Mouse (Mus musculus): Measurements from ENCODE around the gene Abca4.

DNA sequence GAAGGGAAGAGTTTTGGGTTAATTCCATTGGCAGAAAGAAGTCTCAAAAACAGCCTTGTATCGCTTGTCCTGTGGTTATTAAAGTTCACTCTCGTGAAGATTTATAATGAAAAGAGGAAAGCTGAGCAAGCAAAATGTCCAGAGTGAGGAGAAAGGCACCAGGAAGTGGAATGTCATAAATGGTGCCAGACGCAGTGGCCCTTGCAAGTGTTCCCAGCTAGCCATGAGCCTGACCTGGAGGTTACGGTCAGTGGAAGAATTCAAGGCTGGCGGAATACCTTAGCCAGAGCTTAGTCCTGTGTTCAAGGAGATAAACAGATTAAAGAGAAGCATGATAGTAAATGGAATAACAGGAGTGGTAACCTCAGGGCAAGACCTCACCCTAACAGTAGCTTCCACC lies 25.1 kb upstream of the Abca4 start:
- TF ChIP-seq POLR2A (IDR thresholded peaks at IDR 0.05; ENCODE audit: insufficient read length, low read depth) (no peak), MAX (IDR thresholded peaks at IDR 0.05; ENCODE audit: low read depth) (no peak), TCF12 (IDR thresholded peaks at IDR 0.05; ENCODE audit: insufficient read depth, poor library complexity, severe bottlenecking) (no peak), POLR2AphosphoS2 (IDR thresholded peaks at IDR 0.05; ENCODE audit: insufficient read length, low read depth) (no peak), USF1 (IDR thresholded peaks at IDR 0.05; ENCODE audit: low read depth) (no peak), REST (IDR thresholded peaks at IDR 0.05; ENCODE audit: insufficient read depth, insufficient read length) (no peak), TCF3 (IDR thresholded peaks at IDR 0.05; ENCODE audit: insufficient read length, low read depth) (no peak), SRF (IDR thresholded peaks at IDR 0.05; ENCODE audit: control insufficient read depth, insufficient read length, low read depth) (no peak), MYOG (IDR thresholded peaks at IDR 0.05; ENCODE audit: control insufficient read depth in 1 of 3, insufficient read depth in 1 of 3, insufficient read length in 2 of 3, low read depth in 2 of 3) (no peak), E2F4 (IDR thresholded peaks at IDR 0.05; ENCODE audit: insufficient read depth) (no peak), CEBPB (IDR thresholded peaks at IDR 0.05; ENCODE audit: insufficient read depth, poor library complexity, severe bottlenecking) (no peak), MYOD1 (IDR thresholded peaks at IDR 0.05; ENCODE audit: control insufficient read depth in 1 of 3, insufficient read length in 2 of 3, low read depth in 2 of 3) (no peak)

All from myocyte (in vitro differentiated cells).